Mouse (Mus musculus) MEL (cell line): ENCODE measurements around the gene Pcnt. TPM values are rescaled to one million over a fixed set of nuclear protein-coding genes. Genes with fewer than 3 reads are reported as not detected.

Experiments used
- DNase-seq: peaks from one replicate; pipeline ENCODE4 v3.0.0; 2011; ENCODE audit warnings: low read depth, low spot score
- H3K27ac ChIP-seq: 2 replicates; pipeline ENCODE4 v1.5.1; 2012; ENCODE audit warnings: low read depth, mild to moderate bottlenecking, control low read depth, low read length, moderate library complexity; ENCODE audit not compliant: control insufficient read depth
- H3K27me3 ChIP-seq, 2 experiments: fragments of 150-350 bp in 1 of 2; sonication (generic) in 1 of 2; 2 replicates each; pipeline ENCODE4 v1.6.1; 2012; ENCODE audit warnings: low read length in 2 of 2, mild to moderate bottlenecking in 2 of 2, improper control_type of control experiment in 1 of 2, moderate library complexity in 1 of 2; ENCODE audit not compliant: insufficient read depth in 2 of 2, control insufficient read depth in 1 of 2
- H3K36me3 ChIP-seq, 2 experiments: 2 replicates each; pipeline ENCODE4 v1.6.1; 2012 to 2014; ENCODE audit warnings: low read length in 2 of 2, improper control_type of control experiment in 1 of 2, inconsistent platforms in 1 of 2, mild to moderate bottlenecking in 1 of 2; ENCODE audit not compliant: insufficient read depth in 2 of 2, control insufficient read depth in 1 of 2
- H3K4me1 ChIP-seq, 2 experiments: fragments of 150-350 bp in 1 of 2; sonication (generic) in 1 of 2; 2 replicates each; pipeline ENCODE4 v1.6.1; 2012; ENCODE audit warnings: low read length in 2 of 2, improper control_type of control experiment in 1 of 2, mild to moderate bottlenecking in 1 of 2; ENCODE audit not compliant: insufficient read depth in 2 of 2, control insufficient read depth in 1 of 2
- H3K4me3 ChIP-seq, 2 experiments: fragments of 150-350 bp in 1 of 2; sonication (generic) in 1 of 2; 2 replicates each; pipeline ENCODE4 v1.5.1; 2012; ENCODE audit warnings: low read depth in 2 of 2, low read length in 2 of 2, mild to moderate bottlenecking in 2 of 2, moderate library complexity in 2 of 2, control low read depth in 1 of 2, improper control_type of control experiment in 1 of 2; ENCODE audit not compliant: control insufficient read depth in 1 of 2, insufficient read depth in 1 of 2
- H3K79me2 ChIP-seq: 2 replicates; pipeline ENCODE4 v1.6.1; 2012; ENCODE audit warnings: mild to moderate bottlenecking, low read length, moderate library complexity; ENCODE audit not compliant: control insufficient read depth, poor library complexity, insufficient read depth
- H3K9ac ChIP-seq: 2 replicates; pipeline ENCODE4 v1.6.1; 2012; ENCODE audit warnings: low read depth, mild to moderate bottlenecking, control low read depth, low read length, moderate library complexity; ENCODE audit not compliant: control insufficient read depth, poor library complexity, severe bottlenecking
- H3K9me3 ChIP-seq: fragments of 150-350 bp; sonication (generic); replicated peaks from 2 replicates; pipeline ENCODE4 v1.6.1; 2012; ENCODE audit warnings: mild to moderate bottlenecking, low read length, improper control_type of control experiment, moderate library complexity; ENCODE audit not compliant: insufficient read depth
- BHLHE40 ChIP-seq: IDR thresholded peaks from 2 replicates; pipeline ENCODE4 v1.6.1; 2012; ENCODE audit warnings: low read depth, mild to moderate bottlenecking, inconsistent platforms, low read length, improper control_type of control experiment, borderline replicate concordance
- CHD1 ChIP-seq: IDR thresholded peaks from 2 replicates; pipeline ENCODE4 v1.6.1; 2012; ENCODE audit warnings: low read depth, mild to moderate bottlenecking, inconsistent platforms, low read length, improper control_type of control experiment
- CHD2 ChIP-seq: IDR thresholded peaks from 2 replicates; pipeline ENCODE4 v1.6.1; 2011; ENCODE audit warnings: low read length, improper control_type of control experiment
- ELF1 ChIP-seq: IDR thresholded peaks from 2 replicates; pipeline ENCODE4 v1.6.1; 2014; ENCODE audit warnings: low read depth, mild to moderate bottlenecking, inconsistent platforms, low read length, improper control_type of control experiment, moderate library complexity
- ETS1 ChIP-seq: IDR thresholded peaks from 2 replicates; pipeline ENCODE4 v1.6.1; 2012; ENCODE audit warnings: low read depth, mild to moderate bottlenecking, inconsistent platforms, low read length, improper control_type of control experiment, moderate library complexity
- GABPA ChIP-seq: IDR thresholded peaks from 2 replicates; pipeline ENCODE4 v1.6.1; 2012; ENCODE audit warnings: low read depth, mild to moderate bottlenecking, inconsistent platforms, low read length, improper control_type of control experiment, moderate library complexity
- GATA1 ChIP-seq: IDR thresholded peaks from 2 replicates; pipeline ENCODE4 v1.6.1; 2011; ENCODE audit warnings: low read depth, low read length, improper control_type of control experiment
- HCFC1 ChIP-seq: IDR thresholded peaks from 2 replicates; pipeline ENCODE4 v1.6.1; 2012; ENCODE audit warnings: low read depth, mild to moderate bottlenecking, inconsistent platforms, low read length, improper control_type of control experiment, moderate library complexity
- JUND ChIP-seq: IDR thresholded peaks from 2 replicates; pipeline ENCODE4 v1.6.1; 2011; ENCODE audit warnings: low read depth, mild to moderate bottlenecking, improper control_type of control experiment, low read length
- KAT2A ChIP-seq: conservative IDR thresholded peaks from 2 replicates; pipeline ENCODE4 v1.6.1; 2012; ENCODE audit warnings: low read depth, low read length, improper control_type of control experiment, inconsistent platforms
- MAFK ChIP-seq: IDR thresholded peaks from 2 replicates; pipeline ENCODE4 v1.6.1; 2011; ENCODE audit warnings: low read depth, mild to moderate bottlenecking, low read length, improper control_type of control experiment, borderline replicate concordance
- MAX ChIP-seq: IDR thresholded peaks from 2 replicates; pipeline ENCODE4 v1.6.1; 2011; ENCODE audit warnings: low read length, improper control_type of control experiment
- MEF2A ChIP-seq: IDR thresholded peaks from 2 replicates; pipeline ENCODE4 v1.6.1; 2014; ENCODE audit warnings: low read depth, mild to moderate bottlenecking, inconsistent platforms, low read length, improper control_type of control experiment; ENCODE audit not compliant: poor library complexity, insufficient replicate concordance, severe bottlenecking; ENCODE audit errors: extremely low read depth
- MYB ChIP-seq: IDR thresholded peaks from 2 replicates; pipeline ENCODE4 v1.6.1; 2011; ENCODE audit warnings: mild to moderate bottlenecking, low read depth, low read length, improper control_type of control experiment
- NELFE ChIP-seq: IDR thresholded peaks from 2 replicates; pipeline ENCODE4 v1.6.1; 2011; ENCODE audit warnings: low read depth, low read length, improper control_type of control experiment
- NRF1 ChIP-seq: IDR thresholded peaks from 2 replicates; pipeline ENCODE4 v1.6.1; 2014; ENCODE audit warnings: low read depth, mild to moderate bottlenecking, inconsistent platforms, low read length, improper control_type of control experiment, moderate library complexity; ENCODE audit not compliant: poor library complexity, insufficient read depth, severe bottlenecking
- POLR2A ChIP-seq, 2 experiments: IDR thresholded peaks; 2 replicates each; pipeline ENCODE4 v1.6.1; 2011 to 2012; ENCODE audit warnings: low read length in 2 of 2, mild to moderate bottlenecking in 2 of 2, control low read depth in 1 of 2, improper control_type of control experiment in 1 of 2, low read depth in 1 of 2, moderate library complexity in 1 of 2; ENCODE audit not compliant: control insufficient read depth in 1 of 2, insufficient read depth in 1 of 2, poor library complexity in 1 of 2
- POLR2AphosphoS2 ChIP-seq: IDR thresholded peaks from 2 replicates; pipeline ENCODE4 v1.6.1; 2011; ENCODE audit warnings: low read length, improper control_type of control experiment
- POLR2AphosphoS5 ChIP-seq: IDR thresholded peaks from 2 replicates; pipeline ENCODE4 v1.6.1; 2012; ENCODE audit warnings: low read depth, borderline replicate concordance, mild to moderate bottlenecking, inconsistent platforms, low read length, moderate library complexity, mixed read lengths
- RAD21 ChIP-seq: IDR thresholded peaks from 2 replicates; pipeline ENCODE4 v1.6.1; 2011; ENCODE audit warnings: mild to moderate bottlenecking, low read depth, low read length, improper control_type of control experiment
- SIN3A ChIP-seq: IDR thresholded peaks from 2 replicates; pipeline ENCODE4 v1.6.1; 2012; ENCODE audit warnings: low read length, improper control_type of control experiment, inconsistent platforms
- SMC3 ChIP-seq: IDR thresholded peaks from 2 replicates; pipeline ENCODE4 v1.6.1; 2011; ENCODE audit warnings: low read depth, low read length, improper control_type of control experiment
- TAL1 ChIP-seq: IDR thresholded peaks from 2 replicates; pipeline ENCODE4 v1.6.1; 2012; ENCODE audit warnings: mild to moderate bottlenecking, inconsistent platforms, low read length, moderate library complexity, mixed read lengths
- TBP ChIP-seq: IDR thresholded peaks from 2 replicates; pipeline ENCODE4 v1.8.0; 2011; ENCODE audit warnings: low read depth, low read length, improper control_type of control experiment
- TCF12 ChIP-seq: IDR thresholded peaks from 2 replicates; pipeline ENCODE4 v1.6.1; 2014; ENCODE audit warnings: low read depth, mild to moderate bottlenecking, inconsistent platforms, low read length, improper control_type of control experiment, moderate library complexity
- USF1 ChIP-seq: IDR thresholded peaks from 2 replicates; pipeline ENCODE4 v1.6.1; 2014; ENCODE audit warnings: low read depth, mild to moderate bottlenecking, inconsistent platforms, low read length, improper control_type of control experiment, moderate library complexity
- polyA plus RNA-seq, 2 experiments: library from polyadenylated mRNA; stranded (reverse) in 1 of 2; unstranded in 1 of 2; fragments of >175 nt in 1 of 2; fragments of >200 nt in 1 of 2; gene quantifications; 2 replicates each; pipeline versions ENCODE4 v1.2.1 to v1.2.4; 2012; ENCODE audit warnings: low replicate concordance in 2 of 2, low read depth in 1 of 2; ENCODE audit not compliant: insufficient read length in 2 of 2, insufficient read depth in 1 of 2, missing spikeins in 1 of 2
- total RNA-seq: library from RNA; depleted of rRNA; stranded (reverse); fragments of 300-350 nt; gene quantifications from 2 replicates; pipeline ENCODE4 v1.2.3, GENCODE M21; 2012

Gene Pcnt
- total and polyA plus RNA-seq, 3 experiments, result 30.7 to 51.3 (median 36.4) TPM

DNA sequence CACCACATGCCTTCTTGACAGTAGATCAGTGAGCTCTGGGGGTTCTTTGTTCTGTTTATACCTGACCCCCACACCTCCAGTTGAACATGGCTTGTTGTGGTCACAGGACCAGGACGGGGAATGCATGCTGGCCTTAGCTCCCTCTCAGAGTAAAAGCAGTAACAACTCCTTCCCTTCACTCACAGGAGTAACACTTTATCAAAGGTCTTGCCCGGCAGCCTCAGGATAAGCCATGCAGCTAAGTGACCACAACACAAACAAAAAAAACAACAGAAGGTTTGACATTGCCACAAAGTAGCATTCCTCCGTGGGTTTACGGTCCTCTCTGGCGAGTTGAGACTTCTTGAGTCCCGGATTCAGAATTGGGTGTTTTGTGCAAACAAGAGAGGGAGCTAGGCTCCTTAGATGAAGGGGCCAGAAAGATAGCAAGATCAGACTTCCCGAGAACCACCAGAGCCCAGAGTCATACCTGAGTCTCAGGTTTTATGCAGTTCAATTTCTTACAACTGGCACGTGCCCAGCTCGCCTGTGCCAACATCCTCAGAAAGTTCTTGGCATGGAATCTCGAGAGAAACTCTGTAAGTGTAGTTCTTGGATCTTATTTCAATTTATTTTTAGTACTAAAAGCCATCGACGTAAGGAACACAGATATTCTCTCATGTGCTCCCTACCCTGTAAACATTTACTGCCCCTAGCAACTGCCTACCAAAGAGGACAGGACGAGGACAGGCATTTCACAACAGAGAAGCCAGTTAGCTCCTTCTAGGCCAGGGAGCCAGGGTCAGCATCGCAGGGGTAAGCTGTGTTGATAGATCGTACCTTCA lies 5.0 kb upstream of the Pcnt start:
- H3K4me3 ChIP-seq, result no peak overlapping the region
- peaks cover 11 to 33% of the 10 kb centered on the region in 2 experiments for H3K4me1 ChIP-seq
- H3K27me3 ChIP-seq, result no peaks in the 10 kb centered on the region
- H3K36me3 ChIP-seq, result peaks cover 0 to 32% of the 10 kb centered on the region in 2 experiments; a peak in 2 of 4 replicates
- no peaks in the 10 kb centered on the region for H3K9me3 ChIP-seq
- H3K79me2 ChIP-seq, result peaks cover 2% of the 10 kb centered on the region; the same call in 1 of the 2 replicates
- TF ChIP-seq ELF1 (no peak), JUND (no peak), SMC3 (no peak), TBP (no peak), USF1 (no peak)
- no peak overlapping the region for H3K9ac ChIP-seq
- H3K27ac ChIP-seq, result peak overlapping the region; percentile 98; the same call in 1 of the 2 replicates
- DNase-seq, result no peak

DNA sequence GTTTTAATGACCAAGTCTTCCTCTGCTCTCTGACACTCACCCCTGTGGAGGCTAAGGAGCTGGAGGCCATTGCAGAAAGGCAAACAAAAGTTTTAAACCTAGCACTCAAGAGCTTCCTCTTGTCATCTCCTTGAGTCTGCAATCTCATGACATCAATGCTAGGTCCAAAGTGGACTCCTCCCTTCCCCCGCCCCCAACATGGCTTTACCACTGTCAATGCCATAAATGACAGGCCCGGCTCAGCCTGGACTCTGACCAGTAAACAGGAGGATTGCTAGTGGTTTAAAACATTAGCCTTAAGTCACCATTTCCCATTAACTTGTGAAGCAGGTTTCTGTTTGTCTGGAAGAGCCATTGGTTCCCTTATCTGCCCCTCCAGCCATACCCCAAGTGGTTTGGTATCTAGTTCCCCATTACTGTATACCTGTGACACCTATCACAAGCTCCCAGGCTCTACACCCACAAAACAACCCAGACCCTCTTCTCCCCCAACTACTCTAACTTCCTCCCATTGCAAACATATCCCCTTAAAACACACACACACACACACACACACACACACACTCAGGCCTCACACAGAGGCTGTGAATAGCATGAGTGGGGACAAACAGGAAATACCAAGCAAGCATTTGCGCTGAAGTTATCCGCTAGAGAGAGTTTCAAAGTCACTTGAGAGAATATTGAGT lies 3.6 kb upstream of the Pcnt start:
- Histone ChIP-seq H3K9me3 (no peaks in the 10 kb centered on the region), H3K36me3 (peaks cover 0 to 37% of the 10 kb centered on the region in 2 experiments; a peak in 2 of 4 replicates), H3K9ac (peak overlapping the region; percentile 71), H3K27ac (peak overlapping the region; percentile 98), H3K4me1 (peaks cover 11 to 39% of the 10 kb centered on the region in 2 experiments), H3K4me3 (peak overlapping the region; percentile 20 to 34), H3K79me2 (peaks cover 13% of the 10 kb centered on the region), H3K27me3 (no peaks in the 10 kb centered on the region)
- DNase-seq, result peak; percentile 95
- TF ChIP-seq NELFE (peak; percentile 64), CHD1 (peak; percentile 91; the same call in 1 of the 2 replicates), RAD21 (no peak), ETS1 (peak; percentile 90), GATA1 (peak; percentile 97), ELF1 (peak; percentile 80), NRF1 (0 out of 2 replicates have a peak, but pooled peaks have one; percentile 21), BHLHE40 (peak; percentile 71; the same call in 1 of the 2 replicates), POLR2AphosphoS5 (no peak), POLR2A (IDR thresholded peaks at IDR 0.05; ENCODE audit: control insufficient read depth in 1 of 2, insufficient read depth in 1 of 2, low read depth in 1 of 2, low read length in 2 of 2, poor library complexity in 1 of 2) (peak in 1 of 2 experiments; percentile 56; a peak in 2 of 4 replicates), MEF2A (peak; percentile 65; the same call in 1 of the 2 replicates), GABPA (0 out of 2 replicates have a peak, but pooled peaks have one; percentile 24), JUND (peak; percentile 75), CHD2 (peak; percentile 56; the same call in 1 of the 2 replicates), TAL1 (peak; percentile 97), MAFK (peak; percentile 53; the same call in 1 of the 2 replicates), TCF12 (peak; percentile 97), POLR2AphosphoS2 (0 out of 2 replicates have a peak, but pooled peaks have one; percentile 37), MYB (peak; percentile 69), SMC3 (no peak), KAT2A (peak; percentile 40; the same call in 1 of the 2 replicates), MAX (peak; percentile 69; the same call in 1 of the 2 replicates), TBP (peak; percentile 55), HCFC1 (peak; percentile 66; the same call in 1 of the 2 replicates), SIN3A (peak; percentile 89)
